Mouse (Mus musculus): ENCODE measurements around the gene Gm26657. TPM values are rescaled to one million over a fixed set of nuclear protein-coding genes. Genes with fewer than 3 reads are reported as not detected.

Gm26657 gene
- polyA plus RNA-seq (2012; rRNA removed) = not detected in 2 replicates
- polyA plus RNA-seq (2014; fragmentation: Nextera tagmentation; extraction: Ambion mirVana) = not detected in 2 replicates

- no peaks in the 10 kb centered on the region for H3K9me3 ChIP-seq (ENCODE audit: control insufficient read depth, low read length)
- H3K27ac ChIP-seq (replicated peaks; ENCODE audit: low read depth, low read length) = no peak within 1 kb of the TSS
- no peaks in the 10 kb centered on the region for H3K4me1 ChIP-seq (ENCODE audit: control insufficient read depth, insufficient read depth, low read length)
- no peak within 1 kb of the TSS for H3K4me2 ChIP-seq (replicated peaks; ENCODE audit: low read depth, low read length, severe bottlenecking)
- peaks cover 5% of the 10 kb centered on the region; the same call in 1 of the 2 replicates for H3K36me3 ChIP-seq (ENCODE audit: control insufficient read depth, insufficient read depth, low read length)
- WGBS = 85% methylated on average over 18 of the region's 18 CpGs
- DNase-seq (ENCODE audit: low spot score) (no peak), ATAC-seq (ENCODE audit: low FRiP score, low read depth) (no peak)
- no peak within 1 kb of the TSS for H3K9ac ChIP-seq (ENCODE audit: low read depth, low read length, severe bottlenecking)
- no peak for TF ChIP-seq POLR2A (IDR thresholded peaks at IDR 0.05; ENCODE audit: borderline replicate concordance, extremely low read depth, insufficient read depth, insufficient read length)
- H3K4me3 ChIP-seq (replicated peaks; ENCODE audit: low read length) = no peak within 1 kb of the TSS
- H3K27me3 ChIP-seq (ENCODE audit: control insufficient read depth, insufficient read depth, low read length) = no peaks in the 10 kb centered on the region
These were observed at the start of gene Gm26657 for GRCm38 (mm10) chr4:56740020-56740485. Gene Gm26657 (plus strand): TSS chr4:56740070.

DNA sequence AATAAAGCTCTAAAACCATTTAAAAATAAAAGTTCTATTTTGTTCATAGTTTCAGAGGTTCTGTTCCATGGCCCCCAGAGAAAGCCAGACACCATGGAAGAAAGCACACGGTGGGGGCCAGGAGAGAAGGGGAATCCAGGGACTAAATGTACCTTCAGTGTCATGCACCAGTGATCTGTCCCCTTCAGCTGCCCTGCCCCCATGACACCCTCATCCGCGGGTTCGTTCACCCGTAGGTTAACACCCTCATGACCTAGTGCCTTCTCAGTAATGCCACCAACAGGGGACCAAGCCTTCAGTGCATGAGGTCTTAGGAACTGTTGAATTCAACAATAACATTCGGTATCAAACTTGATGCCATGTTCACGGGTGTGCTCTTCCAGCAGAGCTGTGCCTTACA is 43.5 kb upstream of the Gm26657 start:
- Histone ChIP-seq H3K9me3 (ENCODE audit: control insufficient read depth, low read length) (no peaks in the 10 kb centered on the region), H3K4me1 (ENCODE audit: control insufficient read depth, insufficient read depth, low read length) (no peaks in the 10 kb centered on the region), H3K27me3 (ENCODE audit: control insufficient read depth, insufficient read depth, low read length) (no peaks in the 10 kb centered on the region), H3K9ac (ENCODE audit: low read depth, low read length, severe bottlenecking) (no peak overlapping the region), H3K27ac (replicated peaks; ENCODE audit: low read depth, low read length) (no peak overlapping the region), H3K4me2 (replicated peaks; ENCODE audit: low read depth, low read length, severe bottlenecking) (no peak overlapping the region), H3K36me3 (ENCODE audit: control insufficient read depth, insufficient read depth, low read length) (no peaks in the 10 kb centered on the region), H3K4me3 (replicated peaks; ENCODE audit: low read length) (no peak overlapping the region)
- no peak for TF ChIP-seq POLR2A (IDR thresholded peaks at IDR 0.05; ENCODE audit: borderline replicate concordance, extremely low read depth, insufficient read depth, insufficient read length)
- ATAC-seq (ENCODE audit: low FRiP score, low read depth) (no peak), DNase-seq (ENCODE audit: low spot score) (no peak)
- 80% methylated on average over 7 of the region's 7 CpGs for WGBS

GRCm38 (mm10) chr4:56698671-56699070 is 41.2 kb upstream of the Gm26657 start:
- H3K27me3 ChIP-seq (ENCODE audit: control insufficient read depth, insufficient read depth, low read length) = no peaks in the 10 kb centered on the region
- no peak overlapping the region for H3K4me2 ChIP-seq (replicated peaks; ENCODE audit: low read depth, low read length, severe bottlenecking)
- no peak overlapping the region for H3K9ac ChIP-seq (ENCODE audit: low read depth, low read length, severe bottlenecking)
- no peak for TF ChIP-seq POLR2A (IDR thresholded peaks at IDR 0.05; ENCODE audit: borderline replicate concordance, extremely low read depth, insufficient read depth, insufficient read length)
- 57% methylated on average over 5 of the region's 5 CpGs for WGBS
- DNase-seq (ENCODE audit: low spot score) (no peak), ATAC-seq (ENCODE audit: low FRiP score, low read depth) (no peak)
- H3K4me3 ChIP-seq (replicated peaks; ENCODE audit: low read length) = no peak overlapping the region
- no peaks in the 10 kb centered on the region for H3K36me3 ChIP-seq (ENCODE audit: control insufficient read depth, insufficient read depth, low read length)
- H3K27ac ChIP-seq (replicated peaks; ENCODE audit: low read depth, low read length) = no peak overlapping the region
- H3K9me3 ChIP-seq (ENCODE audit: control insufficient read depth, low read length) = no peaks in the 10 kb centered on the region
- no peaks in the 10 kb centered on the region for H3K4me1 ChIP-seq (ENCODE audit: control insufficient read depth, insufficient read depth, low read length)

- Histone ChIP-seq H3K4me3 (replicated peaks; ENCODE audit: low read length) (no peak overlapping the region), H3K27ac (replicated peaks; ENCODE audit: low read depth, low read length) (no peak overlapping the region), H3K27me3 (ENCODE audit: control insufficient read depth, insufficient read depth, low read length) (no peaks in the 10 kb centered on the region), H3K9me3 (ENCODE audit: control insufficient read depth, low read length) (no peaks in the 10 kb centered on the region), H3K4me2 (replicated peaks; ENCODE audit: low read depth, low read length, severe bottlenecking) (no peak overlapping the region), H3K4me1 (ENCODE audit: control insufficient read depth, insufficient read depth, low read length) (no peaks in the 10 kb centered on the region), H3K9ac (ENCODE audit: low read depth, low read length, severe bottlenecking) (no peak overlapping the region), H3K36me3 (ENCODE audit: control insufficient read depth, insufficient read depth, low read length) (no peaks in the 10 kb centered on the region)
- no peak for DNase-seq (ENCODE audit: low spot score)
- no peak for ATAC-seq (ENCODE audit: low FRiP score, low read depth)
- 36% methylated on average over 10 of the region's 10 CpGs for WGBS
- TF ChIP-seq POLR2A (IDR thresholded peaks at IDR 0.05; ENCODE audit: borderline replicate concordance, extremely low read depth, insufficient read depth, insufficient read length) = no peak
These were observed 37.6 kb upstream of the Gm26657 start for GRCm38 (mm10) chr4:56702234-56702633.

GRCm38 (mm10) chr4:56713155-56713554 is 26.7 kb upstream of the Gm26657 start:
- H3K9me3 ChIP-seq (ENCODE audit: control insufficient read depth, low read length) = no peaks in the 10 kb centered on the region
- TF ChIP-seq POLR2A (IDR thresholded peaks at IDR 0.05; ENCODE audit: borderline replicate concordance, extremely low read depth, insufficient read depth, insufficient read length) = no peak
- WGBS = 83% methylated on average over 3 of the region's 3 CpGs
- H3K4me3 ChIP-seq (replicated peaks; ENCODE audit: low read length) = no peak overlapping the region
- no peak for DNase-seq (ENCODE audit: low spot score)
- H3K27ac ChIP-seq (replicated peaks; ENCODE audit: low read depth, low read length) = no peak overlapping the region
- H3K9ac ChIP-seq (ENCODE audit: low read depth, low read length, severe bottlenecking) = no peak overlapping the region
- ATAC-seq (ENCODE audit: low FRiP score, low read depth) = no peak
- H3K27me3 ChIP-seq (ENCODE audit: control insufficient read depth, insufficient read depth, low read length) = no peaks in the 10 kb centered on the region
- H3K4me1 ChIP-seq (ENCODE audit: control insufficient read depth, insufficient read depth, low read length) = 0 out of 2 replicates have a peak, but pooled peaks cover 5% of the 10 kb centered on the region
- H3K36me3 ChIP-seq (ENCODE audit: control insufficient read depth, insufficient read depth, low read length) = no peaks in the 10 kb centered on the region
- H3K4me2 ChIP-seq (replicated peaks; ENCODE audit: low read depth, low read length, severe bottlenecking) = no peak overlapping the region
